Mouse (Mus musculus): ENCODE data around the gene Dhx58. TPM values are rescaled to one million over a fixed set of nuclear protein-coding genes. Genes with fewer than 3 reads are reported as not detected.

Gene Dhx58
- polyA plus RNA-seq, 1 experiment from 2014 or later: 2.1 TPM

GRCm38 (mm10) chr11:100728601-100729000 lies 24.5 kb upstream of the Dhx58 start:
- Histone ChIP-seq H3K9ac (replicated peaks; ENCODE audit: low read length) (no peak overlapping the region), H3K27ac (replicated peaks; ENCODE audit: low read depth, low read length) (no peak overlapping the region), H3K4me3 (replicated peaks; ENCODE audit: low read depth, low read length) (no peak overlapping the region), H3K4me1 (ENCODE audit: control insufficient read depth, insufficient read depth, low read length) (no peaks in the 10 kb centered on the region), H3K36me3 (ENCODE audit: control insufficient read depth, insufficient read depth, low read length) (peaks cover 24% of the 10 kb centered on the region), H3K9me3 (ENCODE audit: control insufficient read depth, low read length) (no peaks in the 10 kb centered on the region), H3K4me2 (ENCODE audit: low read length) (no peak overlapping the region), H3K27me3 (ENCODE audit: control insufficient read depth, insufficient read depth, low read length) (no peaks in the 10 kb centered on the region)
- DNase-seq (no peak), ATAC-seq (ENCODE audit: low FRiP score, low TSS enrichment) (no peak)
- WGBS: 91% methylated on average over 6 of the region's 6 CpGs

- no peak for ATAC-seq (ENCODE audit: low FRiP score, low TSS enrichment)
- 98% methylated on average over 3 of the region's 3 CpGs for WGBS
- Histone ChIP-seq H3K4me3 (replicated peaks; ENCODE audit: low read depth, low read length) (no peak overlapping the region), H3K36me3 (ENCODE audit: control insufficient read depth, insufficient read depth, low read length) (peaks cover 15% of the 10 kb centered on the region), H3K4me2 (ENCODE audit: low read length) (no peak overlapping the region), H3K27ac (replicated peaks; ENCODE audit: low read depth, low read length) (no peak overlapping the region), H3K9ac (replicated peaks; ENCODE audit: low read length) (no peak overlapping the region), H3K9me3 (ENCODE audit: control insufficient read depth, low read length) (no peaks in the 10 kb centered on the region), H3K4me1 (ENCODE audit: control insufficient read depth, insufficient read depth, low read length) (no peaks in the 10 kb centered on the region), H3K27me3 (ENCODE audit: control insufficient read depth, insufficient read depth, low read length) (no peaks in the 10 kb centered on the region)
- no peak for DNase-seq
Measured at GRCm38 (mm10) chr11:100727201-100727600, 23.1 kb upstream of the Dhx58 start.

- no peaks in the 10 kb centered on the region for H3K4me1 ChIP-seq (ENCODE audit: control insufficient read depth, insufficient read depth, low read length)
- H3K4me3 ChIP-seq (replicated peaks; ENCODE audit: low read depth, low read length): no peak overlapping the region
- 65% methylated on average over 5 of the region's 5 CpGs for WGBS
- H3K9me3 ChIP-seq (ENCODE audit: control insufficient read depth, low read length): no peaks in the 10 kb centered on the region
- peaks cover 14% of the 10 kb centered on the region for H3K36me3 ChIP-seq (ENCODE audit: control insufficient read depth, insufficient read depth, low read length)
- no peaks in the 10 kb centered on the region for H3K27me3 ChIP-seq (ENCODE audit: control insufficient read depth, insufficient read depth, low read length)
- no peak overlapping the region for H3K27ac ChIP-seq (replicated peaks; ENCODE audit: low read depth, low read length)
- no peak overlapping the region for H3K9ac ChIP-seq (replicated peaks; ENCODE audit: low read length)
- H3K4me2 ChIP-seq (ENCODE audit: low read length): no peak overlapping the region
- ATAC-seq (ENCODE audit: low FRiP score, low TSS enrichment) (no peak), DNase-seq (no peak)
Measured at GRCm38 (mm10) chr11:100724919-100725512, 20.9 kb upstream of the Dhx58 start.

- Histone ChIP-seq H3K27me3 (ENCODE audit: control insufficient read depth, insufficient read depth, low read length) (no peaks in the 10 kb centered on the region), H3K4me1 (ENCODE audit: control insufficient read depth, insufficient read depth, low read length) (no peaks in the 10 kb centered on the region), H3K4me3 (replicated peaks; ENCODE audit: low read depth, low read length) (no peak overlapping the region), H3K27ac (replicated peaks; ENCODE audit: low read depth, low read length) (no peak overlapping the region), H3K36me3 (ENCODE audit: control insufficient read depth, insufficient read depth, low read length) (peaks cover 18% of the 10 kb centered on the region), H3K9ac (replicated peaks; ENCODE audit: low read length) (no peak overlapping the region), H3K4me2 (ENCODE audit: low read length) (no peak overlapping the region), H3K9me3 (ENCODE audit: control insufficient read depth, low read length) (no peaks in the 10 kb centered on the region)
- DNase-seq (no peak), ATAC-seq (ENCODE audit: low FRiP score, low TSS enrichment) (no peak)
- WGBS: 62% methylated on average over 2 of the region's 2 CpGs
Measured at GRCm38 (mm10) chr11:100722493-100723028, 18.5 kb upstream of the Dhx58 start.

- Histone ChIP-seq H3K4me3 (replicated peaks; ENCODE audit: low read depth, low read length) (no peak overlapping the region), H3K27me3 (ENCODE audit: control insufficient read depth, insufficient read depth, low read length) (no peaks in the 10 kb centered on the region), H3K9ac (replicated peaks; ENCODE audit: low read length) (no peak overlapping the region), H3K27ac (replicated peaks; ENCODE audit: low read depth, low read length) (no peak overlapping the region), H3K36me3 (ENCODE audit: control insufficient read depth, insufficient read depth, low read length) (peaks cover 24% of the 10 kb centered on the region), H3K9me3 (ENCODE audit: control insufficient read depth, low read length) (no peaks in the 10 kb centered on the region), H3K4me1 (ENCODE audit: control insufficient read depth, insufficient read depth, low read length) (no peaks in the 10 kb centered on the region), H3K4me2 (ENCODE audit: low read length) (no peak overlapping the region)
- WGBS: 71% methylated on average over 8 of the region's 8 CpGs
- DNase-seq (no peak), ATAC-seq (ENCODE audit: low FRiP score, low TSS enrichment) (no peak)
Measured at GRCm38 (mm10) chr11:100721776-100722492, 17.9 kb upstream of the Dhx58 start.

GRCm38 (mm10) chr11:100721254-100721653 lies 17.2 kb upstream of the Dhx58 start:
- 53% methylated on average over 4 of the region's 4 CpGs for WGBS
- Histone ChIP-seq H3K27me3 (ENCODE audit: control insufficient read depth, insufficient read depth, low read length) (no peaks in the 10 kb centered on the region), H3K9ac (replicated peaks; ENCODE audit: low read length) (no peak overlapping the region), H3K9me3 (ENCODE audit: control insufficient read depth, low read length) (no peaks in the 10 kb centered on the region), H3K4me1 (ENCODE audit: control insufficient read depth, insufficient read depth, low read length) (no peaks in the 10 kb centered on the region), H3K36me3 (ENCODE audit: control insufficient read depth, insufficient read depth, low read length) (peaks cover 31% of the 10 kb centered on the region), H3K4me3 (replicated peaks; ENCODE audit: low read depth, low read length) (no peak overlapping the region), H3K4me2 (ENCODE audit: low read length) (no peak overlapping the region), H3K27ac (replicated peaks; ENCODE audit: low read depth, low read length) (no peak overlapping the region)
- DNase-seq (no peak), ATAC-seq (ENCODE audit: low FRiP score, low TSS enrichment) (no peak)

GRCm38 (mm10) chr11:100720345-100720744 lies 16.3 kb upstream of the Dhx58 start:
- ATAC-seq (ENCODE audit: low FRiP score, low TSS enrichment) (no peak), DNase-seq (no peak)
- Histone ChIP-seq H3K36me3 (ENCODE audit: control insufficient read depth, insufficient read depth, low read length) (peaks cover 40% of the 10 kb centered on the region), H3K4me1 (ENCODE audit: control insufficient read depth, insufficient read depth, low read length) (no peaks in the 10 kb centered on the region), H3K27ac (replicated peaks; ENCODE audit: low read depth, low read length) (0 out of 2 replicates have a peak overlapping the region, but pooled peaks have one; percentile 26), H3K4me2 (ENCODE audit: low read length) (no peak overlapping the region), H3K4me3 (replicated peaks; ENCODE audit: low read depth, low read length) (no peak overlapping the region), H3K27me3 (ENCODE audit: control insufficient read depth, insufficient read depth, low read length) (no peaks in the 10 kb centered on the region), H3K9me3 (ENCODE audit: control insufficient read depth, low read length) (no peaks in the 10 kb centered on the region), H3K9ac (replicated peaks; ENCODE audit: low read length) (no peak overlapping the region)
- WGBS: 82% methylated on average over 5 of the region's 5 CpGs

- no peak overlapping the region for H3K4me2 ChIP-seq (ENCODE audit: low read length)
- no peaks in the 10 kb centered on the region for H3K27me3 ChIP-seq (ENCODE audit: control insufficient read depth, insufficient read depth, low read length)
- H3K9me3 ChIP-seq (ENCODE audit: control insufficient read depth, low read length): no peaks in the 10 kb centered on the region
- WGBS: 86% methylated on average over 11 of the region's 11 CpGs
- no peaks in the 10 kb centered on the region for H3K4me1 ChIP-seq (ENCODE audit: control insufficient read depth, insufficient read depth, low read length)
- H3K36me3 ChIP-seq (ENCODE audit: control insufficient read depth, insufficient read depth, low read length): peaks cover 43% of the 10 kb centered on the region
- no peak overlapping the region for H3K27ac ChIP-seq (replicated peaks; ENCODE audit: low read depth, low read length)
- DNase-seq: no peak
- H3K9ac ChIP-seq (replicated peaks; ENCODE audit: low read length): no peak overlapping the region
- H3K4me3 ChIP-seq (replicated peaks; ENCODE audit: low read depth, low read length): no peak overlapping the region
- no peak for ATAC-seq (ENCODE audit: low FRiP score, low TSS enrichment)
Measured at GRCm38 (mm10) chr11:100719893-100720292, 15.8 kb upstream of the Dhx58 start.

- 91% methylated on average over 3 of the region's 3 CpGs for WGBS
- Histone ChIP-seq H3K36me3 (ENCODE audit: control insufficient read depth, insufficient read depth, low read length) (peaks cover 43% of the 10 kb centered on the region), H3K4me2 (ENCODE audit: low read length) (no peak overlapping the region), H3K9ac (replicated peaks; ENCODE audit: low read length) (no peak overlapping the region), H3K9me3 (ENCODE audit: control insufficient read depth, low read length) (no peaks in the 10 kb centered on the region), H3K27ac (replicated peaks; ENCODE audit: low read depth, low read length) (no peak overlapping the region), H3K4me3 (replicated peaks; ENCODE audit: low read depth, low read length) (no peak overlapping the region), H3K4me1 (ENCODE audit: control insufficient read depth, insufficient read depth, low read length) (peaks cover 1% of the 10 kb centered on the region; the same call in 1 of the 2 replicates), H3K27me3 (ENCODE audit: control insufficient read depth, insufficient read depth, low read length) (no peaks in the 10 kb centered on the region)
- ATAC-seq (ENCODE audit: low FRiP score, low TSS enrichment) (no peak), DNase-seq (no peak)
Measured at GRCm38 (mm10) chr11:100719312-100719711, 15.2 kb upstream of the Dhx58 start.
